Mouse (Mus musculus) neutrophil, adult 65 days (primary cell): ENCODE results near the gene Slc16a2. TPM values are rescaled to one million over a fixed set of nuclear protein-coding genes. Genes with fewer than 3 reads are reported as not detected.

Experiments used
- total RNA-seq: library from RNA; stranded (reverse); gene quantifications from 2 replicates; pipeline ENCODE4 v1.2.4, GENCODE M21; 2023

The Slc16a2 gene
- total RNA-seq: not detected in 2 replicates

DNA sequence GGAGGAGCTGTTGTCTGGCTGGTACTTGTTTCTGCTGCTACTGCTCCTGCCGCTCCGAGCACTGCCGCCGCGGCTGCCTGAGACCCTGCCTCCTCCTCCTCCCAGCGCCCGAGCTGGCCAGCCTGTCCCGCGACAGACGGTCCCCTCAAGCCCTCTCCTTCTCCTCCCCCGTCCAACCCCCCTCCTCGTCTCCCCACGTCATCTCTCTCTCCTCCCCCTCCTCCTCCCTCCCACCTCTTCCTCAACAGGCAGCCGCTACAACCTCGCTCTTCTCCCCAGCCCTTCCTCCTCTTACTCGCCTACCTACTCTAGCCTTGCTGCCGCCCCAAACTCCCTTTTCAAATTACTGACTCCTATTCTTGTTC, at the start of gene Slc16a2:
TSS of gene Slc16a2 (minus strand) at position 152 of the 365 bp plus-strand sequence.

Other genes starting within 250 kb of the Slc16a2 start
- not detected in 2 replicates for gene Zcchc13, start 191.4 kb downstream of the Slc16a2 start, total RNA-seq
- gene Rlim, start 159.3 kb upstream of the Slc16a2 start, total RNA-seq: 117 and 149 TPM in 2 replicates